Mouse (Mus musculus): ENCODE data around the gene Fbxw25. TPM values are rescaled to one million over a fixed set of nuclear protein-coding genes. Genes with fewer than 3 reads are reported as not detected.
"Not testable (repeated sequence)": the region's sequence is repeated elsewhere in the genome, so short reads cannot be mapped to it uniquely, and the experiment has no call there.

Fbxw25 gene
- total RNA-seq (2021) = not detected
- long read RNA-seq, experiment 1 = 0 reads
- long read RNA-seq, experiment 2 = 0 reads

GRCm38 (mm10) chr9:109664552-109664951, at the start of gene Fbxw25:
Fbxw25 (minus strand) TSS chr9:109664652.
- not testable (repeated sequence) for DNase-seq (ENCODE audit: low spot score in 2 of 2)

GRCm38 (mm10) chr9:109702600-109702999, 38.1 kb upstream of the Fbxw25 start, which contains the start of gene Fbxw18:
Fbxw18 (minus strand) TSS chr9:109702700.
- not testable (repeated sequence) for DNase-seq (ENCODE audit: low spot score in 2 of 2)

GRCm38 (mm10) chr9:109685299-109685698, 20.8 kb upstream of the Fbxw25 start:
- DNase-seq (ENCODE audit: low spot score in 2 of 2) = peak; percentile 23 to 26

GRCm38 (mm10) chr9:109625957-109626356, 38.5 kb downstream of the Fbxw25 start, which contains the start of gene Fbxw24:
Fbxw24 (minus strand) TSS chr9:109626057.
- not testable (repeated sequence) for DNase-seq (ENCODE audit: low spot score in 2 of 2)

- DNase-seq (ENCODE audit: low spot score in 2 of 2) = not testable (repeated sequence)
Measured at GRCm38 (mm10) chr9:109606837-109607236, 57.6 kb downstream of the Fbxw25 start.

- not testable (repeated sequence) for DNase-seq (ENCODE audit: low spot score in 2 of 2)
Measured at GRCm38 (mm10) chr9:109602128-109602527, 62.3 kb downstream of the Fbxw25 start.

GRCm38 (mm10) chr9:109597226-109597625, 67.2 kb downstream of the Fbxw25 start:
- DNase-seq (ENCODE audit: low spot score in 2 of 2) = no peak

Other genes starting within 250 kb of the Fbxw25 start
- gene Fbxw16, start 215.5 kb downstream of the Fbxw25 start, total RNA-seq (2021) = not detected
- not detected for gene Fbxw19, start 168.8 kb downstream of the Fbxw25 start, total RNA-seq (2021)
- not detected for gene Fbxw15, start 96.4 kb downstream of the Fbxw25 start, total RNA-seq (2021)
- gene Fbxw24, start 38.6 kb downstream of the Fbxw25 start, total RNA-seq (2021) = not detected
- not detected for gene Fbxw18, start 38.0 kb upstream of the Fbxw25 start, total RNA-seq (2021)
- not detected for gene Fbxw26, start 81.4 kb upstream of the Fbxw25 start, total RNA-seq (2021)
- gene Fbxw27, start 126.0 kb upstream of the Fbxw25 start, total RNA-seq (2021) = not detected
- not detected for gene Spink8, start 147.6 kb upstream of the Fbxw25 start, total RNA-seq (2021)
- gene Nme6, start 168.1 kb upstream of the Fbxw25 start, total RNA-seq (2021) = 10 to 100 TPM; 24.2 to 30.3 TPM
- 1 to 10 TPM in 1 of 2 experiments, under 1 TPM in 1; 0.39 to 1.4 TPM for gene Camp, start 185.0 kb upstream of the Fbxw25 start, total RNA-seq (2021)
- gene Cdc25a, start 210.9 kb upstream of the Fbxw25 start, total RNA-seq (2021) = 10 to 100 TPM; 13.9 TPM

Data from gastrocnemius, postnatal 4 days (tissue).